Mouse (Mus musculus): Measurements from ENCODE around the gene Nkx2-5.

Nkx2-5 gene

DNA sequence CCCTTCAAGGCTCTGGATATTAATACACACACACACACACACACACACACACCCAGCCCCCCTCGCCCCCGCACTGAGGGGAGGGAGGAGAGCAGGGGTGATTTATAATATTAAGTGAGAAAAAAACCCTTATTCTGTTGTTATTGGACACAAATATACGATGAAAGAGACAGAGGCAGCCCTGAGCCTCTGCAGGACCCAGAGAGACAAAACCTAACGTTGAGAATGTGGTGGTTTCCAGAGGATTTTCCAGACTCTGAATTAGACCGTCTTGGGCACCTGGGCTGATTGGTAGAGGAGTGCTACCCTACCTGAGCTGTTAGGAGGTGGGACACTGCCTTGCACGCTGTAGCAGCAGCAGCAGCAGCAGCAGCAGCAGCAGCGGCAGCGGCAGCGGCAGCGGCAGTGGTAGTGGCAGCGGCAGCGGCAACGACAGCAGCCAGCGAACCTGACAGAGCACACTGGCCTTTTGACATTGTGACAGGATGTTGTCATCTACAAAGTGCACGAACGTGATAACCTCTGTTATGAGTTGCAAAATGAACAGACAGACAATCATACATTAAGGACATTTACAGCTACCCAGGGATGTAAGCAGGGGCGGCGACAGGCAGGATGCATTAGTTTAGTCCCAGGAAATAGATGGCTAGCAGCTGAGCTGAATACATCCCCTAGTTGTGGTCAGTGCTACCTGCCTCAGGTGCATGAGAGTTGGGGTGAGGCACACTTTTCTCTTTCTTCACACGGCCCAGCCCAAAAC, 7.8 kb downstream of the Nkx2-5 start:
- peak; percentile 17 for DNase-seq (ENCODE audit: low read depth, low spot score)

DNA sequence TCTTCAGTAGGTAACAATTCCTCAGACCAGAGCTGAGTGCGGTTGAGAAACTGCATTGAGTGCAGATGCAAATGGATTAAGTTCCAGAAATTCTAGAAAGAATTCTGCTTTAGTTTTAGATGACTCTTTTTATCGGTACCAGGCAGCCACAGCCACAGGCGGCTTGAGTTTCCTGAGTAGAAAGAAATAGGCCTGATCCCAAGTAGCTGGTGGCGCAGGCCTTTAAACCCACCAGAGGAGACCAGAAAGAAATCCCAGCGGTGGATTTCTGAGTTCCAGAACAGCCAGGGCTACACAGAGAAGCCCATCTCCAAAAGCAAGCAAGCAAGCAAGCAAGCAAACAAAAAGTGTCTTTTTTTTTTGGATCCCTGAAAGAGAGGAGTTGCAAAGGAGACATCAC, 8.4 kb downstream of the Nkx2-5 start:
- no peak for DNase-seq (ENCODE audit: low read depth, low spot score)

DNA sequence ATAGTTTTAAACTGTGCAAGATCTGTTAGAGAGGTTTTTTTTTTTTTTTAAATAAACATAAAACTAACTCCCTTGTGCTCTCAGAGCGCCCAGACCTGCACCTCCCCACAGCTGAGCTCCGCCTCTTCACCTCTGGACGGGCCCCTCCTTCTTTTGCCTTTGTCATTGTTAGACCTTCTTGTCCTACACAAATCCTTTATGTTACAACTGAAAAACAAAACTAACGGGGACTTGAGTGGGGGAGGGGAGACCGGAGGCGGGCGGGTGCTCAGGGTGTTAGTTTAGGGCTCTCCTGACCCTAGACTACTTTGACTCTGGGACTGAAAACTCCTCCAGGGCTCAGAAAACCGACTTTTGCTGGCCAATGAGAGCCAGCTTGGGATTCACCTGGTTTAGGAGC, 8.9 kb downstream of the Nkx2-5 start:
- peak; percentile 79 for DNase-seq (ENCODE audit: low read depth, low spot score)

DNA sequence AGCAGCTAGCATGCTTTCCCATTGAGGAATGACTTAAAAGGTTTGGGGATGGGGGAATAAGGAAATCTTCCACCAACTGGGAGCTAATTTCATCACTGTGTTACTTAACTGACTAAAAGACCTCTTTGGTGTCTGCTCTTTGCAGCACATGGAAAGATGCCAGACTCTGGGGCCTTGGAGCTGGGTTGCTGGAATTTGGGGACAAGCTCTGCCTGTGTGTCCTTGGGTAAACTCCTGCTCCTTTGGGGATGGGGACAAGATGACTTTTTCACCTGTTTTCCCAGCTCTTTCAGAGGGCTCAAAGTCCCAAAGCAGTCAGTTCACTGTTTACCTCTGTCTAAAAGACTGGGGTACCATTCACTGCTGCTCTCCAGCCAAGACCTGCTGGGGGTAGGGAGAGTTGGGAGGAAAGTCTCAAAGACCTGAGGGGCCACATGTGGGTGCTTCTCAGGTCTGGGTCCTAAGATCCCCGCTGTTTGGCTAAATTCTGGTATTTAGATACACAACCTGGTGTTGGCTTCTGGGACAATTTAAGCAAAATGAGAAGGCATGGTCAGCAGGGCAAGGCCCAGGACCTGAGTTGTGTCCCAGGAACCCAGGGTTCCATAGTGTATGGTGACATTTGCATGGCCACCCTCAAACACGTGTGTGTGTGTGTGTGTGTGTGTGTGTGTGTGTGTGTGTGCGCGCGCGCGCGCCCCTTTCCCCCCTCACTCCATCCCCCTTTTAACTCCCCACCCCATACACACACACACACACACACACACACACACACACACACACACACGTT, 9.6 kb downstream of the Nkx2-5 start:
- no peak for DNase-seq (ENCODE audit: low read depth, low spot score)

DNA sequence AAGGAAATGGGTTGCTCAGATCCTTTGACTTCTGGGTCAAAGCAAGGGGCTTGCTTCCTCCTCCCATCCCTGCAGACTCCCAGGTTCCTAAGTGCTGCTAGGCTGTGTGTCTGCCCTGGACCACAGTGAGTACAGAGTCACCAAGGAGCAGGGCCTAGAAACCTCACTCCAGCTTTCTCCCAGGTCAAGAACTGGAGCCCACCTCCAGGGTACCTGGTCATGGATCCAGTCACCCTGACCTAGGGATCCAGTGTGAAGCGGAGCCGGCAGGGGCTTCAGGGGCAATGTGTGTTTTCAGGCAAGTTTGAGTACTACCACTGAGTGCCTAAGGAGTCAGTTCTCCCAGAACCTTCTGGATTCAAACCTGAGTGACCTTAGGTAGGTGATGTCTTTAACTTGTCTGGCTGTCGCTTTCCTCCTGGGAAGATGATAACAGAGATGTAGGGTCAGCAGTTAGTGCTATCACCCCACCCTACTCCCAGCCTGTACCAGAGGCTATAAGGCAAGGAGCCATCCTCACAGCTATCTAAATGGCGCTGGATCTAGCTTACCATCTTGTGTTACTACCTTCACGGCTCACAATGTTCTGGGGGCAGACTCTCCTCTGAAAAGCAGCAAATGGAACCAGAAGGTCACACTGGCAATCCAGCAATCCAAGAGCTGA, 10.4 kb downstream of the Nkx2-5 start:
- DNase-seq (ENCODE audit: low read depth, low spot score): no peak

DNA sequence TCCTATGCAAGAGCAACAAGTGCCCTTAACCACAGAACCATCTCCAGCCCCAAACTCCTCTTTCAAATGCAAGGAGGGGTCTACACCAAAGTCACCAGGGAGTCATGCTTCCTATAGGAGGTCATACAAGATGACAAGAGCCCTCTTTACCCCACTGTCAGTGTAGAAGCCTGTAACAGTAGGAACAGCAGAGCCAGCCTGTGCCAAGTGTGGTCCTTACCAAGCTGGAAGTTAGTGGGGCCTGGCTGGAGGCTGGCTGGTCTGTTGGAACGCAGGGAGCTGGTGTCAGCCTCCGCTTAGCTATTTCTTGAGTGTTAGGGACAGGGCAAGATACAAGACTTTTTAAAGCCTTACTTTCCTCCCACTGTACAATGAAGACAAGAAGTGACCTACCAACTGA, 11.0 kb downstream of the Nkx2-5 start:
- no peak for DNase-seq (ENCODE audit: low read depth, low spot score)

DNA sequence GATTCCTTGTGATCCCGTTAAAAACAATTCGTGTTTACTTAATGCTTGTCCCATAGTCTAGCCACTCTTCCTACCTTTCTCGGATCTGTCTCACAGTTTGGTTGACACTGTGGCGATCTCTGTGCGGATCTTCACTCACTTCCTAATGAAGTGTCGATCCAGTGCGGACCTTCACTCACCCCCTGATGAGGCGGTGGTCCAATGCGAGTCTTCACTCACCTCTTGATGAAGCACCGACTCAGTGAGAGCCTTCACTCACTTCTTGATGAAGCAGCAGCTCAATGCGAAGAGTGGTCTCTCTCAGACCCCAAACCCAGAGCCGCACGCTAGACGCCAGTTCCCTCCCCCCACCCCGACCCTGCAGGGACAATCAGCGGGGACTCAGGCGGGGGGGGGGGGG, 18.7 kb downstream of the Nkx2-5 start:
- DNase-seq (ENCODE audit: low read depth, low spot score): no peak

DNA sequence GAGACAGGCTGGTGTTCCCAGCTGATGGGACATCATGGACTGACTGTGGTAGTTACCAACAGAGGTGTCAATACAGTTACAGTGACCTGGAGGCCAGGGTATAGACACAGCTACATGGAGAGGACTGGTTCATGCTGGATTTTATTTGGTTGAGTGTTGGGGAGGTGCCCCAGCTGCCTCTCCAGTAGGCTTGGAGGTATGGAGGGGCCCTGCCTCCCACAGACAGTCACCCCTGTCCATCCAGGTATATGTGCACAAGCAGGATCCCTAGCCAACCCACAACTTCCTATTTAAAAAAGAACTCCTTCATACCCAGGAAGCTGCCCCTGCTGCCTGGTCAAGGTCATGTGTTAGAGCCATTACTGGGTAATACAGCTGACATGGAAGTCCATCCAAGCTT, 27.0 kb downstream of the Nkx2-5 start:
- DNase-seq (ENCODE audit: low read depth, low spot score): no peak

DNA sequence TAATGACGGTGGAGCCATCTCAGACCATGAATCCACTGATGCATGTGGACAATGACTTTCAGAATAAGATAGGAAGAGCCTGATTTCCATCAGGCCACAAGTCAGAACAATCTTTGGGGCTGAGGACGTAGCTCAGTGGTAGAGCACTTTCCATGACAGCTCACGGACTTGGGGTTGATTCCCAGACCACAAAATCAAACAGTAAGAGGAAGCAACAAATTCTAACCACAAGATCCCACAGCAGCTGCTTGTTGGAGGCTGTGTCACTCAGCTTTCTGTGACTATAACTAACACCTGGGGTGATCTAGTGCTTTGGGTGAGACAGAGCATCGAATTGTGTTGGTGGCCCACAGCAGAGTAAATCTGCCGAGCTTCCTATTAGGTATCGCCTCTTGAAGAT, 28.0 kb downstream of the Nkx2-5 start:
- DNase-seq (ENCODE audit: low read depth, low spot score): no peak

DNA sequence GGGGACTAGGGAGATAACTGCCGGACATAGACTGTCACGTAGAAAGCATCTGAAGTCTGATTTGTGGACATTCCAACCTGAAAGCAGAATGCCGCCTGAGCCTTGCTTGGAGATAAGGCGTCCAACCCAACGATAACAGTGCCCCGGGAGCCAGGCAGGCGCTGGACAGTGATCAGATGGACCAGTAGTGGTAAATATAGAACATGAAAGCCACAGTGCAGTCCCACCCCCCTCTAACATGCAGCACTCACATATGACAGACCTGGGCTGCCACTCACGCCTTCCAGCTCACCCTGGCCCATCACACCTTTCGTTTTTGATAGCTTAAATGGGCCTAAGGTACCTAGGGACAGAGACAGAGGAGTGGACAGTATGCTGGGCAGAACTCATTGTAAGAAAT, 31.3 kb downstream of the Nkx2-5 start:
- DNase-seq (ENCODE audit: low read depth, low spot score): no peak

DNA sequence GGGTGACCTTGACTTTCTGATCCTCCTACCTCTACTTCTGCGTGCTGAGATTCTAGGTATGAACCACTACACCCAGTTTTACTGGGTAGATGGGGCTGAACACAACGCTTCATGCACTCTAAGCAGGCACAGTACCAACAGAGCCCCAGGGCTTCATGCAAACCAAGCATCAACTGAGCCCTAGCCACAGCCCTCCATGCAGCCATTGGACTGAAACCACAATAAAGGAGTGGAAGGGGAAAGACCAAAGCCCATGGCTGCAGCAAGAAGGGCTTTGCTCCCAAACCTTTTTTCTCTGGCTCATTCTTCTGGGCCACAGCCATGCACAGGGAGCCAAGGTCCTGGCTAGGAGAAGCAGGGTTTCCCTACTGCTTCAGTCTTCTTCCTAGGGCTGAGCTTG, 32.2 kb downstream of the Nkx2-5 start:
- no peak for DNase-seq (ENCODE audit: low read depth, low spot score)

DNA sequence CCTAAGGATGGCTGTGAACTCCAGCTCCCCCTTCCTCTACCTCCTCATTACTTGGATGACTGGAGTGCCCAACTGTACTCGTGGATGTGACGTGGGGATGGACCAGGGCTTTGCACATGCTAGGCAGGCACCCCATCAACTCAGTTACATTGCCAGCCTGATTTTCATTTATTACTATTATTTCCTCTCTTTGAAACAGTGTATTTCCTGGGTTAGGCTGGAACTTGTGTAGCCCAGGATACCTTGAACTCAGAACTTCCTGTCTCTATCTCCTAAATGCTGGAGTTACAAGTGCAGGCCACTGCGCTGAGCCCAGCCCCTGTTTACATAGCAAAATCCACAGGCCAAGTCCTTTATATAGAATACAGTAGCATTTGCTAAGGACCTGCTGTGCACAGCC, 41.9 kb downstream of the Nkx2-5 start:
- no peak for DNase-seq (ENCODE audit: low read depth, low spot score)

DNA sequence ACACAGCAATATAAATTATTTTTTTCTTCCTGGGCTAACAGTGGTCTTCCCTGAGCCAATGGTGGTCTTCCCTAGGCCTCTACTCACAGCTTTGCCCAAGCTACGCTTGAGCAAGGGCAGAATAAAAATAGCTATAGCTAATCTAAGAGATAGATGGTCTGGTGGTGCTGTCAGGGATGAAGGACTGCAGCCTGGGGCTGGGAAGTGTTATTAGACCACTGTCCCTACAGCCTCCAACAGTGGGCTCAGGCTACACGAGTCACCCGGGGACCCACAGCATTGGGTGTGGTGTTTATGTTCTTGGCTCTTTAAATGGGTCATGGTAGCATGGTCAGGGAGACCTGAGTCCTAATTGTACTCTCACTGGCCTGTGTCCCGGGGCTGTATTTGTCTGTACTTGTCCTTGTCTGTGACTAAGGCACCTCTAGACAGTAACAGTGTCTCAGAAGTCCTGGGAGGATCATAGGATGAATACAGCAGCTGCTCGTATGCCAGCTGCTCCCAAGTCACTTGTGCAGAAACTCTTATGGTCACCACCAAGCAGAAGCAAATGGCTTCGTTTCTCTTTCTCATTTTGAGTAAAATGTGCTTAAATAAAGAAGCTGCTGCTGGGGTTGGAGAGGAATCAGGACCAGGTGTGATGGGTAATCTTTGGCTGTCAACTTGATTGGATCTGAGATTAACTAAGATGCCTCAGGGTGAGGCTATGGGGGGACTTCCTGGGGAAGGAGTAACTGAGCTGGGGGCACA, 47.3 kb downstream of the Nkx2-5 start:
- no peak for DNase-seq (ENCODE audit: low read depth, low spot score)

DNA sequence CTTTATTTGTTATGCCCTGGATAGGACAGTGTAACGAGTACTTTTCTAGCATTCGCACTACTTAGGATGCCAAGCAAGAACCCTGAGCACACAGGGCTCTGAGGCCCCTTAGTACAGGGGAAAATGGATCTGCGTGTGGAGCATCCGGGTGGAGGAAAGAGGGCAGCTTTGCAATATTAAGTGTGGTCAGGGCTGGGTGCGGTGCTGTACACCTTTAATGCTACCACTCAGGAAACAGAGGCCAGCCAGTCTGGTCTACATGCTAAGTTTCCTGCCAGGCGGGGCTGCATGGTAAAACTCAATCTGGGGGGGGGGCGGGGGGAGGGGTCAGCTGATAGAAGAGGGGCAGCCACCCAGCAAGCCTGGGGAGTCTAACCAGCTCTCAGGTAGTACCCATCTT, 49.4 kb downstream of the Nkx2-5 start:
- no peak for DNase-seq (ENCODE audit: low read depth, low spot score)

DNA sequence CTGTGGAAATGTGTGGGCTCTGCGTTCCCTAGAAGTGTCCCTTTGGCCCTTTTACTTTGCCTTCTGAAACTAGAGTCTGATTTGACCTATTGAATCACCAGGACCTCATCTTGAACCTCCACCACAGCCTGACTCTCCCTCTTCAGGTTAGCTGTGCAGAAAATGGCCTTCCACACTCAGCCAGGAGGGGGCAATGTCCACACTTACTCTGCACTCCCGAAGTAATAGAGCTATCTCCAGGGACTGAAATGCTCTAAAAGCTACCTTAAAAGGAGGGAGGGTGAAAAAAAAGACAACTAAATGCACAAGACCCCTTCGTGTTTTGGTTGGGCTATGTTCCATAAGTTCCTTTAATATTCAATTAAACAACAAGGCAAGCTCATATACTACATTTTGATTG, 50.1 kb downstream of the Nkx2-5 start:
- DNase-seq (ENCODE audit: low read depth, low spot score): peak; percentile 62

DNA sequence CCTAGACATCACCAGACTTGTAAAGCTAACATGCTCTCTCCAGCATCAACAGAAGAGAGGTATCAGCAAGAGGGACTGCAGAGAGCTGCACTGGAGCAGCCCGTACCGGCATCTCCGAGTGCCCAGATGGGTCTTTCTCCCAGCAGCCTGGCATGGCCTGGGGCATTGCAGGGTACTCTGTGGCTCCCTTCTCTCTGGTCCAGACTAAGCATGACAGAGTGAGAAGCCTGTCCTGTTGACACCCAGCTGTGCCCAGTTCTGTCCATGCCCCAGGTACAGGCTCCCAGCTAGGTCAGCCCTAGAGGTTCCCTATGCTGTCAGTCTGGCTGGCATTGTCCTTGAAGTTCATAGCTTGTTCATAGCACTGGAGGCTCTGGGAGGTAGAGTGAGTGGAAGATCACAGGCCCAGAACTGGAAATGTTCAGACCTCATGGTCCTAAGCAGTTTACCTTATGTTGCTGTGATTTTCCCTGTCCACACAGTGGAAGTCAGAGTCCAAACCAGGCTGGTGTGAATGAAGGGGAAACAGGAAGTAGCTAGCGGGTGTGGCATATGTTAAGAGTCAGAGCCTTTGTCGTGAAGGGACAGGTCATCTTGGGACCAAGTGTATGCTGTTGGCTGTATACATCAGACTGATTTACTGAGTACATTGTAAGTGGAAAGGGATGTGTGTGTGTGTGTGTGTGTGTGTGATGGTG, 51.6 kb downstream of the Nkx2-5 start:
- no peak for DNase-seq (ENCODE audit: low read depth, low spot score)

DNA sequence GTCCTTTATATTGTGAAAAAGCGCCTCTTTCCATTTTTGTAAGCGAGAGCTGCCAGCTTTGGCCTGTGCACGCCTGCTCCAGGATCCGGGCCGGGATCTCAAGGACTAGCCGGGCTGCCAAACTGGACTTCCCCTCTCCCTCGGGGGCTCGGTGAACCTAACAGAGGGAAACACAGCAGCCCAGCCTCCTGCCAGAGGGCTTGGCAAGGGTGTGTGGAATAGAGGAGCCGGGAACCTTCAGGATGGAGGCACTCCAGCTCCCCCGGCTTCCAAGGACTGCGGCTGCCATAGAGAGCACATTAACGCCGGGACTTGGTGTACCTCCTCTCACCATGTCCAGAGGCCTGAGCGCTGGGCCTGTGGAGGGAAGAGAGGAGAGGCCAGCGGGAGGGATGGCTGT, 52.7 kb downstream of the Nkx2-5 start:
- DNase-seq (ENCODE audit: low read depth, low spot score): no peak

DNA sequence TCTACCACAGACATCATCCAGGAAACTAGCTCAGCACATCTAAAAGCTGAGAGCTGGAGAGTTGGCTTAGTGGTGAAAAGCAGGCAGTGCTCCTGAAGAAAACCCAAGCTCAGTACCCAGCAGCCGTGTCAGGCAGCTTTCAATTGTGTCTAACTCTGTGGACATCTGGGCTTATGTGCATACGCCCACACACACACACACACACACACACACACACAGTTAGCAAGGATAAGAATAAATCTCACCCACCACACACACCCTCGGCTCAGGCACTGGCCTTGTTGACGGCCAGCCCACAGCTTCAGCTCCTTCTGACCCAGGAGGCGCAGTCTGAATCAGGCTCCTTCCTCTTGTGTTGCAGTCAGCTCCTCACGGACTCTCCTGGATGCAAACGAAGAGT, 53.2 kb downstream of the Nkx2-5 start:
- DNase-seq (ENCODE audit: low read depth, low spot score): no peak

DNA sequence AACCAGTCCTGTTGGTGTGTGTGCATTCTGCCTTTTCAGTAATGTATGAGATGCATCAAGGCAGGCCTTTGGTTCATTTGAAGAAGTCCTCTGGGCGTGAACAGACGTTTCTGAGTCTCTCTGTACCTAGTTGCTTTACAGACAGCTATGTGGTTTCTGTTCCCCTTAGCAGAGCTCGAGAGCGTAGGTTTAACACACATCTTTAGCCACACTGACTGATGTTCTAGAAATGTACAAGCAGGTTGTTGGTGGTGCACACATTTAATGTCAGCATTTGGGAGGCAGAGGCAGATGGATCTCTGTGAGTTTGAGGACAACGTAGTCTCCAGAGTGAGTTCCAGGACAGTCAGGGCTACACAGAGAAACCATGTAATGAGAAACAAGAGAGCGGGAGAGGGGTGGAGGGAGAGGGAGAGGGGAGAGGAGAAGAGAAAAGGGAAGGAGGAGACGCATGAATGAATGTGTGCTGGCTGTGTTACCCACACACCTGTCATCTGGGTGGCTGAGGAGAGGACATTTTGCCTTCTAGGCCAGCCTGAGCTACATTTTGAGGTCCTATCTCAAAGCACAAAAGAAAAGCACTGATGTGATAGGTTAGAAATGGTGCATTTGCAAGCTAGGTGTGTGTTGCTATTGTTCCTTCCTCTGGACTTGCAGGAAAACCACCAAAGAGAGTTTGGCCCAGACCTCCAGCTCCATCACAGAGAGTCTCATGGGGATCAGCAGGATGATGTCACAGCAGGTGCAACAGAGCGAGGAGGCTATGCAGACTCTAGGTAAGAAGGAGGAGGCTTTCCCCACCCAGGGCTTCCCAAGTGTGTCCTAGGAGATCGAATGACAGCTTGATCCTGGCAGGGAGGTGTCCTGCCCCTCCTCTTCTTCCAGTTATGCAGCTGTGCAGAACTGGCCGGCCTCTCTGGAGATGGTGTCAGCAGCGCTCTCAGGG, 54.3 kb downstream of the Nkx2-5 start:
- no peak for DNase-seq (ENCODE audit: low read depth, low spot score)

All from ZHBTc4 (cell line).